Mouse (Mus musculus) 416B (cell line): ENCODE results near the gene Snx13.

Experiments used
- DNase-seq: peaks from one replicate; pipeline ENCODE4 v3.0.0; 2011; ENCODE audit warnings: low read depth

Gene Snx13

GRCm38 (mm10) chr12:35191698-35192425 lies 144.9 kb downstream of the Snx13 start:
- DNase-seq: peak; percentile 81

GRCm38 (mm10) chr12:35192426-35192769 lies 145.4 kb downstream of the Snx13 start:
- DNase-seq: no peak
